Mouse (Mus musculus) liver, embryonic 15.5 days (tissue): Measurements from ENCODE around the gene Garem2. TPM values are rescaled to one million over a fixed set of nuclear protein-coding genes. Genes with fewer than 3 reads are reported as not detected.
A peak's percentile ranks its signal among the peaks of the same experiment; 100 is the strongest.

ENCODE experiments used
- ATAC-seq: fragments of 200-750 bp; cut with Nextera tagmentation; 2 replicates; pipeline ENCODE4 v1.8.0; 2017; ENCODE audit warnings: moderate number of reproducible peaks, mild to moderate bottlenecking, moderate library complexity; ENCODE audit not compliant: insufficient read depth
- H3K27ac ChIP-seq: fragments of 300-500 bp; sonication (generic); replicated peaks from 2 replicates; pipeline ENCODE4 v1.5.1; 2015; ENCODE audit warnings: mild to moderate bottlenecking, inconsistent platforms
- H3K27me3 ChIP-seq: fragments of 300-500 bp; sonication (generic); 2 replicates; pipeline ENCODE4 v1.6.1; 2015; ENCODE audit warnings: mild to moderate bottlenecking, inconsistent platforms
- H3K36me3 ChIP-seq: fragments of 300-500 bp; sonication (generic); replicated peaks from 2 replicates; pipeline ENCODE4 v1.6.1; 2015; ENCODE audit warnings: moderate library complexity, mild to moderate bottlenecking, inconsistent platforms
- H3K4me1 ChIP-seq: fragments of 300-500 bp; sonication (generic); replicated peaks from 2 replicates; pipeline ENCODE4 v1.6.1; 2015; ENCODE audit warnings: inconsistent platforms
- H3K4me2 ChIP-seq: fragments of 300-500 bp; sonication (generic); 2 replicates; pipeline ENCODE4 v1.6.1; 2015; ENCODE audit warnings: moderate library complexity, mild to moderate bottlenecking, inconsistent platforms
- H3K4me3 ChIP-seq: fragments of 300-500 bp; sonication (generic); replicated peaks from 2 replicates; pipeline ENCODE4 v1.5.1; 2015; ENCODE audit warnings: mild to moderate bottlenecking, inconsistent platforms
- H3K9ac ChIP-seq: fragments of 300-500 bp; sonication (generic); 2 replicates; pipeline ENCODE4 v1.6.1; 2015; ENCODE audit warnings: moderate library complexity, mild to moderate bottlenecking, inconsistent platforms
- H3K9me3 ChIP-seq: fragments of 300-500 bp; sonication (generic); replicated peaks from 2 replicates; pipeline ENCODE4 v1.6.1; 2016; ENCODE audit warnings: inconsistent platforms
- WGBS: fragments of 180-500 bp; shearing (Covaris S2); methylation state at CpG from one replicate; pipeline ENCODE4 v1.1.7; 2015; ENCODE audit warnings: mixed read lengths; ENCODE audit not compliant: insufficient replicate concordance; 5-methylcytosine and 5-hydroxymethylcytosine counted together
- polyA plus RNA-seq: library from polyadenylated mRNA; unstranded; fragments of >200 nt; fragmentation: Nextera tagmentation; extraction: Ambion mirVana; gene quantifications from 2 replicates; pipeline ENCODE4 v1.2.1, GENCODE M21; 2015

Gene Garem2
- polyA plus RNA-seq, 1 experiment from 2014 or later = 0.02 TPM

- H3K27ac ChIP-seq = no peak overlapping the region
- no peaks in the 10 kb centered on the region for H3K4me1 ChIP-seq
- no peak overlapping the region for H3K4me3 ChIP-seq
- no peak overlapping the region for H3K9ac ChIP-seq
- 85% methylated on average over 6 of the region's 6 CpGs for WGBS
- H3K9me3 ChIP-seq = no peaks in the 10 kb centered on the region
- no peak for ATAC-seq
- H3K27me3 ChIP-seq = no peaks in the 10 kb centered on the region
- H3K4me2 ChIP-seq = no peak overlapping the region
- peaks cover 89% of the 10 kb centered on the region for H3K36me3 ChIP-seq
Observed at GRCm38 (mm10) chr5:30128680-30129079, 23.7 kb downstream of the Garem2 start.

GRCm38 (mm10) chr5:30131246-30131645 lies 26.3 kb downstream of the Garem2 start:
- ATAC-seq = no peak
- H3K27me3 ChIP-seq = no peaks in the 10 kb centered on the region
- WGBS = 78% methylated on average over 4 of the region's 4 CpGs
- no peak overlapping the region for H3K27ac ChIP-seq
- H3K9me3 ChIP-seq = no peaks in the 10 kb centered on the region
- H3K36me3 ChIP-seq = peaks cover 87% of the 10 kb centered on the region
- H3K9ac ChIP-seq = no peak overlapping the region
- H3K4me3 ChIP-seq = no peak overlapping the region
- no peak overlapping the region for H3K4me2 ChIP-seq
- H3K4me1 ChIP-seq = no peaks in the 10 kb centered on the region

GRCm38 (mm10) chr5:30132173-30132572 lies 27.2 kb downstream of the Garem2 start:
- Histone ChIP-seq H3K4me1 (no peaks in the 10 kb centered on the region), H3K27me3 (no peaks in the 10 kb centered on the region), H3K4me2 (no peak overlapping the region), H3K9ac (no peak overlapping the region), H3K36me3 (peaks cover 83% of the 10 kb centered on the region), H3K27ac (no peak overlapping the region), H3K4me3 (no peak overlapping the region), H3K9me3 (no peaks in the 10 kb centered on the region)
- 81% methylated on average over 2 of the region's 2 CpGs for WGBS
- no peak for ATAC-seq

- Histone ChIP-seq H3K27me3 (no peaks in the 10 kb centered on the region), H3K9me3 (no peaks in the 10 kb centered on the region), H3K9ac (no peak overlapping the region), H3K4me3 (no peak overlapping the region), H3K4me1 (no peaks in the 10 kb centered on the region), H3K27ac (no peak overlapping the region), H3K4me2 (no peak overlapping the region), H3K36me3 (peaks cover 85% of the 10 kb centered on the region)
- 86% methylated on average over 11 of the region's 11 CpGs for WGBS
- no peak for ATAC-seq
Observed at GRCm38 (mm10) chr5:30135711-30136231, 30.8 kb downstream of the Garem2 start.

- Histone ChIP-seq H3K27me3 (no peaks in the 10 kb centered on the region), H3K9me3 (no peaks in the 10 kb centered on the region), H3K4me2 (no peak overlapping the region), H3K4me3 (no peak overlapping the region), H3K36me3 (peaks cover 87% of the 10 kb centered on the region), H3K9ac (no peak overlapping the region), H3K27ac (no peak overlapping the region), H3K4me1 (no peaks in the 10 kb centered on the region)
- ATAC-seq = no peak
- 88% methylated on average over 9 of the region's 9 CpGs for WGBS
Observed at GRCm38 (mm10) chr5:30137271-30137670, 32.3 kb downstream of the Garem2 start.

- Histone ChIP-seq H3K36me3 (peaks cover 88% of the 10 kb centered on the region), H3K4me3 (no peak overlapping the region), H3K4me2 (no peak overlapping the region), H3K9me3 (no peaks in the 10 kb centered on the region), H3K4me1 (no peaks in the 10 kb centered on the region), H3K27ac (no peak overlapping the region), H3K9ac (no peak overlapping the region), H3K27me3 (no peaks in the 10 kb centered on the region)
- ATAC-seq = no peak
- WGBS = 76% methylated on average over 4 of the region's 4 CpGs
Observed at GRCm38 (mm10) chr5:30138193-30138592, 33.2 kb downstream of the Garem2 start.

- H3K27ac ChIP-seq = no peak overlapping the region
- no peaks in the 10 kb centered on the region for H3K27me3 ChIP-seq
- no peak overlapping the region for H3K4me2 ChIP-seq
- no peaks in the 10 kb centered on the region for H3K9me3 ChIP-seq
- no peak overlapping the region for H3K4me3 ChIP-seq
- WGBS = 80% methylated on average over 6 of the region's 6 CpGs
- ATAC-seq = no peak
- peaks cover 64% of the 10 kb centered on the region for H3K36me3 ChIP-seq
- no peak overlapping the region for H3K9ac ChIP-seq
- H3K4me1 ChIP-seq = peaks cover 4% of the 10 kb centered on the region; the same call in 1 of the 2 replicates
Observed at GRCm38 (mm10) chr5:30146526-30146925, 41.6 kb downstream of the Garem2 start.

- H3K9me3 ChIP-seq = no peaks in the 10 kb centered on the region
- H3K27me3 ChIP-seq = no peaks in the 10 kb centered on the region
- H3K9ac ChIP-seq = no peak overlapping the region
- ATAC-seq = no peak
- H3K36me3 ChIP-seq = peaks cover 46% of the 10 kb centered on the region
- peaks cover 8% of the 10 kb centered on the region for H3K4me1 ChIP-seq
- no peak overlapping the region for H3K27ac ChIP-seq
- no peak overlapping the region for H3K4me2 ChIP-seq
- H3K4me3 ChIP-seq = no peak overlapping the region
- 74% methylated on average over 5 of the region's 5 CpGs for WGBS
Observed at GRCm38 (mm10) chr5:30148133-30148920, 43.4 kb downstream of the Garem2 start.

GRCm38 (mm10) chr5:30152007-30152406 lies 47.0 kb downstream of the Garem2 start:
- H3K4me3 ChIP-seq = peak overlapping the region; percentile 1; the same call in 1 of the 2 replicates
- no peaks in the 10 kb centered on the region for H3K27me3 ChIP-seq
- 0 out of 2 replicates have a peak overlapping the region, but pooled peaks have one; percentile 25 for H3K4me2 ChIP-seq
- 71% methylated on average over 4 of the region's 4 CpGs for WGBS
- peaks cover 14% of the 10 kb centered on the region for H3K36me3 ChIP-seq
- H3K27ac ChIP-seq = 0 out of 2 replicates have a peak overlapping the region, but pooled peaks have one; percentile 11
- H3K4me1 ChIP-seq = peaks cover 26% of the 10 kb centered on the region
- no peak overlapping the region for H3K9ac ChIP-seq
- ATAC-seq = no peak
- no peaks in the 10 kb centered on the region for H3K9me3 ChIP-seq

- no peaks in the 10 kb centered on the region for H3K27me3 ChIP-seq
- no peak overlapping the region for H3K4me2 ChIP-seq
- H3K36me3 ChIP-seq = 0 out of 2 replicates have a peak, but pooled peaks cover 12% of the 10 kb centered on the region
- H3K9me3 ChIP-seq = no peaks in the 10 kb centered on the region
- no peak overlapping the region for H3K9ac ChIP-seq
- WGBS = 78% methylated on average over 1 of the region's 1 CpGs
- H3K4me1 ChIP-seq = peaks cover 29% of the 10 kb centered on the region
- no peak overlapping the region for H3K4me3 ChIP-seq
- ATAC-seq = no peak
- H3K27ac ChIP-seq = no peak overlapping the region
Observed at GRCm38 (mm10) chr5:30152413-30152812, 47.5 kb downstream of the Garem2 start.

- Histone ChIP-seq H3K36me3 (0 out of 2 replicates have a peak, but pooled peaks cover 9% of the 10 kb centered on the region), H3K9me3 (no peaks in the 10 kb centered on the region), H3K4me2 (peak overlapping the region; percentile 76), H3K4me1 (peaks cover 36% of the 10 kb centered on the region), H3K9ac (no peak overlapping the region), H3K27ac (no peak overlapping the region), H3K27me3 (no peaks in the 10 kb centered on the region), H3K4me3 (peak overlapping the region; percentile 99)
- WGBS = 72% methylated on average over 2 of the region's 2 CpGs
- no peak for ATAC-seq
Observed at GRCm38 (mm10) chr5:30153222-30153621, 48.3 kb downstream of the Garem2 start.
